Mouse (Mus musculus): ENCODE data around the gene Olfr354. TPM values are rescaled to one million over a fixed set of nuclear protein-coding genes. Genes with fewer than 3 reads are reported as not detected.

Gene Olfr354
- not detected in 2 replicates for polyA plus RNA-seq (2015; fragmentation: Nextera tagmentation; extraction: Ambion mirVana)

GRCm38 (mm10) chr2:36905380-36905779 is at the start of gene Olfr354:
TSS of gene Olfr354 (plus strand) at chr2:36905680.

GRCm38 (mm10) chr2:36862560-36862959 is 42.9 kb upstream of the Olfr354 start, which contains the start of gene Olfr351:
TSS of gene Olfr351 (minus strand) at chr2:36862660.

GRCm38 (mm10) chr2:36868160-36868559 is 37.3 kb upstream of the Olfr354 start, which contains the start of gene Olfr352:
TSS of gene Olfr352 (plus strand) at chr2:36868460.

GRCm38 (mm10) chr2:36892836-36893235 is 12.6 kb upstream of the Olfr354 start, which contains the start of gene Olfr353:
TSS of gene Olfr353 (minus strand) at chr2:36892936.

GRCm38 (mm10) chr2:36928797-36929196 is 23.3 kb downstream of the Olfr354 start, which contains the start of gene Olfr355:
TSS of gene Olfr355 (minus strand) at chr2:36928897.

GRCm38 (mm10) chr2:36936821-36937220 is 31.3 kb downstream of the Olfr354 start, which contains the start of gene Olfr356:
TSS of gene Olfr356 (plus strand) at chr2:36937121.

Other genes with a start within 250 kb of the Olfr354 start
- not detected in 2 replicates for gene Olfr346, start 219.9 kb upstream of the Olfr354 start, polyA plus RNA-seq (2015; fragmentation: Nextera tagmentation; extraction: Ambion mirVana)
- not detected in 2 replicates for gene Olfr347, start 173.8 kb upstream of the Olfr354 start, polyA plus RNA-seq (2015; fragmentation: Nextera tagmentation; extraction: Ambion mirVana)
- not detected in 2 replicates for gene Olfr348, start 121.4 kb upstream of the Olfr354 start, polyA plus RNA-seq (2015; fragmentation: Nextera tagmentation; extraction: Ambion mirVana)
- gene Olfr50, start 115.1 kb upstream of the Olfr354 start, polyA plus RNA-seq (2015; fragmentation: Nextera tagmentation; extraction: Ambion mirVana): not detected in 2 replicates
- not detected in 2 replicates for gene Olfr3, start 88.6 kb upstream of the Olfr354 start, polyA plus RNA-seq (2015; fragmentation: Nextera tagmentation; extraction: Ambion mirVana)
- not detected in 2 replicates for gene Olfr350, start 59.4 kb upstream of the Olfr354 start, polyA plus RNA-seq (2015; fragmentation: Nextera tagmentation; extraction: Ambion mirVana)
- not detected in 2 replicates for gene Olfr351, start 43.0 kb upstream of the Olfr354 start, polyA plus RNA-seq (2015; fragmentation: Nextera tagmentation; extraction: Ambion mirVana)
- gene Olfr352, start 37.2 kb upstream of the Olfr354 start, polyA plus RNA-seq (2015; fragmentation: Nextera tagmentation; extraction: Ambion mirVana): not detected in 2 replicates
- not detected in 2 replicates for gene Olfr353, start 12.7 kb upstream of the Olfr354 start, polyA plus RNA-seq (2015; fragmentation: Nextera tagmentation; extraction: Ambion mirVana)
- gene Olfr355, start 23.2 kb downstream of the Olfr354 start, polyA plus RNA-seq (2015; fragmentation: Nextera tagmentation; extraction: Ambion mirVana): not detected in 2 replicates
- gene Olfr356, start 31.4 kb downstream of the Olfr354 start, polyA plus RNA-seq (2015; fragmentation: Nextera tagmentation; extraction: Ambion mirVana): not detected in 2 replicates
- not detected in 2 replicates for gene Olfr357, start 88.1 kb downstream of the Olfr354 start, polyA plus RNA-seq (2015; fragmentation: Nextera tagmentation; extraction: Ambion mirVana)
- not detected in 2 replicates for gene Olfr358, start 103.7 kb downstream of the Olfr354 start, polyA plus RNA-seq (2015; fragmentation: Nextera tagmentation; extraction: Ambion mirVana)
- not detected in 2 replicates for gene Olfr360, start 160.1 kb downstream of the Olfr354 start, polyA plus RNA-seq (2015; fragmentation: Nextera tagmentation; extraction: Ambion mirVana)
- not detected in 2 replicates for gene Olfr361, start 183.6 kb downstream of the Olfr354 start, polyA plus RNA-seq (2015; fragmentation: Nextera tagmentation; extraction: Ambion mirVana)
- not detected in 2 replicates for gene Olfr362, start 212.2 kb downstream of the Olfr354 start, polyA plus RNA-seq (2015; fragmentation: Nextera tagmentation; extraction: Ambion mirVana)
- not detected in 2 replicates for gene Olfr364-ps1, start 233.6 kb downstream of the Olfr354 start, polyA plus RNA-seq (2015; fragmentation: Nextera tagmentation; extraction: Ambion mirVana)